Mouse (Mus musculus) cortical plate, adult 2 months (tissue): ENCODE data around the gene Prdm2. TPM values are rescaled to one million over a fixed set of nuclear protein-coding genes. Genes with fewer than 3 reads are reported as not detected.

Source experiments
- H3K27ac ChIP-seq: fragments of 200-500 bp; 2 replicates; pipeline ENCODE4 v1.5.1; 2012; ENCODE audit warnings: low read length, control low read depth, inconsistent platforms; ENCODE audit not compliant: insufficient read depth
- H3K4me1 ChIP-seq: fragments of 200-500 bp; 2 replicates; pipeline ENCODE4 v1.6.1; 2011; ENCODE audit warnings: low read length; ENCODE audit not compliant: control insufficient read depth, insufficient read depth
- H3K4me3 ChIP-seq: fragments of 200-500 bp; 2 replicates; pipeline ENCODE4 v1.5.1; 2011; ENCODE audit warnings: mild to moderate bottlenecking, low read length, control low read depth; ENCODE audit not compliant: insufficient read depth
- CTCF ChIP-seq: fragments of 200-500 bp; IDR thresholded peaks from 2 replicates; pipeline ENCODE4 v1.5.1; 2011; ENCODE audit warnings: mild to moderate bottlenecking, control low read depth, low read length; ENCODE audit not compliant: insufficient read depth; ENCODE audit errors: extremely low read depth
- POLR2A ChIP-seq: fragments of 200-500 bp; IDR thresholded peaks from 2 replicates; pipeline ENCODE4 v1.6.1; 2011; ENCODE audit warnings: mild to moderate bottlenecking, low read length, control low read depth; ENCODE audit not compliant: insufficient read depth; ENCODE audit errors: extremely low read depth
- polyA plus RNA-seq: library from polyadenylated mRNA; depleted of rRNA; stranded (reverse); fragments of >200 nt; gene quantifications from 2 replicates; pipeline ENCODE4 v1.2.3, GENCODE M21; 2012; rRNA removed

Gene Prdm2
- polyA plus RNA-seq: 17.2 and 18.4 TPM in 2 replicates

GRCm38 (mm10) chr4:143212341-143213174, at the start of gene Prdm2:
Prdm2 (minus strand) TSS chr4:143212995.
- peak within 1 kb of the TSS; percentile 84 for H3K27ac ChIP-seq
- TF ChIP-seq CTCF (no peak), POLR2A (0 out of 2 replicates have a peak, but pooled peaks have one; percentile 34)
- peak within 1 kb of the TSS; percentile 74 for H3K4me3 ChIP-seq
- H3K4me1 ChIP-seq: no peaks in the 10 kb centered on the region

DNA sequence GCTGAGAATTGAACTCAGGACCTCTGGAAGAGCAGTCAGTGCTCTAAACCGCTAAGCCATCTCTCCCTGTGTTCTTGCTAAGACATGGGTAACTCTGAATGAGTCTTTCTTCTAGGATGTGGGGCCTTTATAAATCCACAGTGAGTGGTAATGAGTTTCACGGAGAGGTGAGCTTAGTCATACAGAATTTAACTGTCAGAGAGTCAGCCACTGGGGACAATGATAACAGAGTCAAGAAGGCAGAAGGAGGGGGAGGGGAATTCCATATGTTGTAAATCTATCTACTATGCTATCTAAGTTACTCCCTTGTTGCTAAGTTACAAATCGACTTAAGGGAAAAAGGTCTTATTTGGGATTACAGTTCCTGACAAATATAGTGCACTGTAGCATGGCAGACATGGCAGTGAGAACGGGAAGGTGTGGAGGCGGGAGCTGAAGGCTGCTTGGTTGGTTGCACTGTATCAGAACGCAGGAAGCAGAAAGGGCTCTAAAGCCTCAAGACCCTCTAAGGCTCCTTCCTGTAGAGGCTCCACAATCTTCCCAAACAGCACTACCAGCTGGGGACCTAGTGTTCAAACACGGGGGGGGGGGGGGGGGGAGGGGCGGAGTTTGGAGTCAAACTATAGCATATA, 47.0 kb upstream of the Prdm2 start:
- Histone ChIP-seq H3K4me3 (no peak overlapping the region), H3K27ac (no peak overlapping the region), H3K4me1 (no peaks in the 10 kb centered on the region)
- TF ChIP-seq POLR2A: no peak
- no peak for TF ChIP-seq CTCF

DNA sequence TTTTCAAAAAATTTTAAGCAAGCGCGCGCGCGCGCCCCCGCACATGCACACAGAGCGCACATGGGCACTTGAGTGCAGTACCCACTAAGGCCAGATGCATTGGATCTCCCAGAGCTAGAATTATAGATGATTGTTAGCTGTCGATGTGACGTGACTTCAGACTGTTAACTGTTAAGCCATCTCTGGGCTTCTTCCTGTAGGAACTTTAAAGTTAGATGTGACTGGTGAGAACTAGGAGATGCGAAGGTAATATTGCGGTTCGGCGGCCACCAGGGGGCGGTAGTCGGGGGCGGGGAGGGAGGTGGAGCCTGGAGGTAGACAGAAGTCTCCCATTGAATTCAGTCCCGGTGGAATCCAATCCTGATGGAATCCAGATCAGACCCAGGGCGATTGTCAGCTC, 45.7 kb upstream of the Prdm2 start:
- no peaks in the 10 kb centered on the region for H3K4me1 ChIP-seq
- no peak overlapping the region for H3K4me3 ChIP-seq
- H3K27ac ChIP-seq: no peak overlapping the region
- peak; percentile 24; the same call in 1 of the 2 replicates for TF ChIP-seq CTCF
- TF ChIP-seq POLR2A: no peak

- TF ChIP-seq CTCF: no peak
- no peak for TF ChIP-seq POLR2A
- Histone ChIP-seq H3K4me3 (no peak overlapping the region), H3K4me1 (no peaks in the 10 kb centered on the region), H3K27ac (no peak overlapping the region)
Measured at GRCm38 (mm10) chr4:143257971-143258370, 45.2 kb upstream of the Prdm2 start.

- TF ChIP-seq CTCF: no peak
- TF ChIP-seq POLR2A: no peak
- Histone ChIP-seq H3K4me1 (no peaks in the 10 kb centered on the region), H3K4me3 (no peak overlapping the region), H3K27ac (no peak overlapping the region)
Measured at GRCm38 (mm10) chr4:143255541-143255940, 42.7 kb upstream of the Prdm2 start.

GRCm38 (mm10) chr4:143253356-143253755, 40.6 kb upstream of the Prdm2 start:
- H3K27ac ChIP-seq: no peak overlapping the region
- H3K4me1 ChIP-seq: no peaks in the 10 kb centered on the region
- TF ChIP-seq POLR2A (no peak), CTCF (no peak)
- no peak overlapping the region for H3K4me3 ChIP-seq

- no peak overlapping the region for H3K27ac ChIP-seq
- H3K4me3 ChIP-seq: no peak overlapping the region
- H3K4me1 ChIP-seq: no peaks in the 10 kb centered on the region
- no peak for TF ChIP-seq POLR2A
- TF ChIP-seq CTCF: 0 out of 2 replicates have a peak, but pooled peaks have one; percentile 15
Measured at GRCm38 (mm10) chr4:143248050-143248449, 35.3 kb upstream of the Prdm2 start.

DNA sequence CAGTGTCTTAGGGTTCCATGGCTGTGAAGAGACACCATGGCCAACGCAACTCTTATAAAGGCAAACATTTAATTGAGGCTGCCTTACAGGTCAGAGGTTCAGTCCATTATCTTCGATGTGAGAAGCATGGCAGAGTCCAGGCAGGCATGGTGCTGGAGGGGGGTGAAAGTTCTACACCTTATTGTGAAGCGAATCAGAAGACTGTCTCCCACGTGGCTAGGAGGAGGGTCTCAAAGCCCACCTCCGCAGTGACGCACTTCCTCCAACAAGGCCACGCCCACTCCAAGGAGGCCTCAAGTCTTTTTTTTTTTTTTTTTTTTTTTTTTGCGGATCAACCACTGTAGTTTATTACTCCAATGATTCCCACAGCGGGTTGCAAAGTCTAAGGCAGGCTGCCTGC, 28.5 kb upstream of the Prdm2 start:
- H3K4me1 ChIP-seq: no peaks in the 10 kb centered on the region

DNA sequence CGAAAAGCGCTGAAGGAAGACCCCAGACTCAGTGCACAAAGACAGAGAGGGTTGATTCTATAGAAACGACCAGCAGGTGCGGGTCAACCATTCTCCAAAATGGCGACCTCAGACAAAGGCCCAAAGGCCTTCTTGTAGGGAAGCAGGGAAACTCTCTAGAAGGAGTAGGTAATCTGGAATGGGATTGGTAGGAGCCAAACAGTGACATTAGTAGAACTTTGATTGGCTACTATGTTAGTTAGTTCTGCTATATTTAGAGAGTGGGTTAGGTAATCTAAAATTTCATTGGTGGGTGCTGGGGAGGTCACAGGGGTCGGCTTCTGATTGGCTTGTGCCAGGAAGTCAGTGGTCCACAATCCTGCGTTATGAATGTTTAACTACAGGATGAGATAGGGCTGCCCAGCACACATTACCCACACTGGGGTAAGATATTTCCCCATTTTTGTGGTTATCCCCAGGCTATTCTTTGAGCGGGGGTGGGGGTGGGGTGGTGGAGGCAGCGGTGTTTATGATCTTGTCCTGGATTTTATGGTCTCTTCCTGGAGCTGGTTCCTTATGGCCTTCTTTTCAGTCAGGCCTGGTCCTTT, 26.9 kb upstream of the Prdm2 start:
- Histone ChIP-seq H3K4me3 (no peak overlapping the region), H3K4me1 (no peaks in the 10 kb centered on the region), H3K27ac (no peak overlapping the region)
- no peak for TF ChIP-seq CTCF

More for the DNA sequence above, 28.5 kb upstream of the Prdm2 start:
- TF ChIP-seq CTCF: no peak
- H3K27ac ChIP-seq: no peak overlapping the region
- H3K4me3 ChIP-seq: no peak overlapping the region

GRCm38 (mm10) chr4:143239117-143239516, 26.3 kb upstream of the Prdm2 start:
- Histone ChIP-seq H3K4me1 (no peaks in the 10 kb centered on the region), H3K27ac (no peak overlapping the region), H3K4me3 (no peak overlapping the region)
- no peak for TF ChIP-seq CTCF
- no peak for TF ChIP-seq POLR2A
